Mouse (Mus musculus) thymus, adult 2 months (tissue): ENCODE data around the gene Igdcc4.

Experiments used
- CTCF ChIP-seq: fragments of 200-500 bp; IDR thresholded peaks from 2 replicates; pipeline ENCODE4 v1.5.1; 2012; ENCODE audit warnings: mild to moderate bottlenecking, control low read depth, low read length, moderate library complexity, borderline replicate concordance; ENCODE audit not compliant: control insufficient read depth, poor library complexity, insufficient read depth; ENCODE audit errors: extremely low read depth
- POLR2A ChIP-seq: fragments of 200-500 bp; IDR thresholded peaks from 2 replicates; pipeline ENCODE4 v1.6.1; 2012; ENCODE audit warnings: mild to moderate bottlenecking, low read length, control low read depth, moderate library complexity; ENCODE audit not compliant: control insufficient read depth, poor library complexity, insufficient read depth; ENCODE audit errors: extremely low read depth

- no peak for TF ChIP-seq POLR2A
- no peak for TF ChIP-seq CTCF
Observed at GRCm38 (mm10) chr9:65141976-65142318, 40.7 kb downstream of the Igdcc4 start.
